Mouse (Mus musculus) 416B (cell line): ENCODE measurements around the gene Atxn2l.
A peak's percentile ranks its signal among the peaks of the same experiment; 100 is the strongest.

Experiments used
- DNase-seq: peaks from one replicate; pipeline ENCODE4 v3.0.0; 2011; ENCODE audit warnings: low read depth

Gene Atxn2l

DNA sequence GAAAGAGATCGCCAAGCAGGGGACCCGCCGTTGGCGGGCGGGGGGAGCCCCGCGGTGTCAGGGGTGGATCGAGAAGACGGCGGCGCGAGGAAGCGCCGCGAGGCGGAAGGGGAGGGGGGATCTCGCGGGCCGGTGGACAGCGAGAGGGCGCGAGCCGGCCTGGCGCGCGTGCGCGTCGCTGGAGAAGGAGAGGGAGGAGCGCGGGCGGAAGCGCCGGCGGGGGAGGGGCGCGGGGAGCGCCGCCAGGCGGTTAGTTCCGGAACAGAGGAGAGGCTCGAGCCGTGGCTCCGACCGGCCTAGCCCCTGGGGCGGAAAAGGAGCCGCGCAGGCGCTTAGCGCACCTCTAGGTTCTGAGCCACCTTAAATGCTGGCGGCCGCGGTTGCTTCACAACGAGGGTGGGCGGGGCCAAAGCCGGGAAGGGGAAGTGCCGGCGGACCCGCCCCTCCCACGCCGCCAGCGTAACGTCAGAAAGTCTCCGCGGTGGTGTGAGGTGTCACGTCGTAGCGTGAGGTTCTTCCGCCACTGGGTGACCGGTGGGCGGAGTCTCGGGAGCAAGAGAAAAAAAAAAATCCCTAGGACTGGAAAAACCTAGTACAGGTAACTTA is at the start of gene Atxn2l:
Gene Atxn2l, minus strand, starts transcription at position 165 of the 606 bp plus-strand sequence.
- DNase-seq = peak; percentile 99

DNA sequence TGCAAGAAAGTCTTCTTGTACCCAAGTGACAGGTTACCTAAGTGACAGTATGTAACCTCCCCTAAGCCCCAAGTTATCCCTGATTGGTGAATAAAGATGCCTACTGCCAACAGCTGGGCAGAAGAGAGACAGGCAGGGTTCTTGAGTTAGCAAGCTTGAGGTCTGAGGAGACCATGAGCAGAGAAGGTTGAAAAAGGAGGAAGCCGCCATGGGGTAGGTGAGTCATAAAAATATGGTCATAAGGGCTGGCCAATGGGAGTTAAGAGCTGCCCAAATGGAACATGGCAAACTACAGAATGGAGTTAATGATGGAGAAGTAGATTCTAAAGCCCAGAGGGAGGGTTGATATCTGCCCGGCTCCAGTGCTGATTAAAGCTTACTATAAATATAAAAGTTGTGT is 42.4 kb upstream of the Atxn2l start:
- peak; percentile 55 for DNase-seq

GRCm38 (mm10) chr7:126541661-126542060 is 38.4 kb upstream of the Atxn2l start:
- no peak for DNase-seq

- peak; percentile 66 for DNase-seq
These were observed 34.8 kb upstream of the Atxn2l start for GRCm38 (mm10) chr7:126537820-126538585.

- DNase-seq = no peak
These were observed 33.2 kb upstream of the Atxn2l start for GRCm38 (mm10) chr7:126536466-126536865.

DNA sequence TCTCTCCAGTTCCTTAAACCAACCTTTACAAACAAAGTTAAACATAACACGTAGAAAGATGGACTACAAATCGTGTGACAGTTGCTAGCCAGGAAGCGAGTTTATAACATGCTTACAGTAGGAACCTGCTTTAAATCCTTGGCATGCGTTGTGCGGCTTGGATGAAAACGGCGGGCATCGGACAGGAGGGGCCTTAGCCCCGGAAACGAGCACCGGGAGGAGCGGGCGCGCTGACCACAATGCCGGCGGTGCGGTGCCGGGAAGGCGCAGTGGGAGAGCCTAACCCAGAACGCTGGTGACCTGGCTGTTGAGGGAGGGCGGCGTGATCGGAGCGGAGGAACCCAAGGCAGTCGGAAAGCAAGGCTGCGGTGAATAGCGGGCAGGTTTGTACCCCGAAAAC is 32.5 kb upstream of the Atxn2l start:
- DNase-seq = no peak

- no peak for DNase-seq
These were observed 30.2 kb upstream of the Atxn2l start for GRCm38 (mm10) chr7:126533434-126533833.

DNA sequence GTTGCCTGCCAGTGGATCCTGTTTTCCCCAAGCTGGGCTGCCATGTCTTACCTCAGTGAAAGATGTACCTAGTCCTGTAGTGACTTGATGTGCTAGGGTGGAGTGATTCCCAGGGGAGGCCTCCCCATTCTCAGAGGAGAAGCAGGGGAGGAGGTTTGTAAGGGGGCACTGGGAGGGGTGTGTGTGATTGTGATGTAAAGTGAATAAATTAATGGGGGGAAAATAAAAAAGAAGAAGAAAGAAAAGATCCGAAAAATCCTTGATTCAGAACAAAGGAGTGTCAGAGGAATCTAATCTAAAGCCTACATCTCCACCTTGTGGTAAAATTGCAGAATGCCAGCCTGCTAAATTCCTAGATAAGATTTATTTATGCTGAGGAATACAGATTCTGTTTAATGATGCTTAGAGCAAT is 24.9 kb upstream of the Atxn2l start:
- peak; percentile 76 for DNase-seq

- DNase-seq = no peak
These were observed 20.1 kb upstream of the Atxn2l start for GRCm38 (mm10) chr7:126523316-126523715.

DNA sequence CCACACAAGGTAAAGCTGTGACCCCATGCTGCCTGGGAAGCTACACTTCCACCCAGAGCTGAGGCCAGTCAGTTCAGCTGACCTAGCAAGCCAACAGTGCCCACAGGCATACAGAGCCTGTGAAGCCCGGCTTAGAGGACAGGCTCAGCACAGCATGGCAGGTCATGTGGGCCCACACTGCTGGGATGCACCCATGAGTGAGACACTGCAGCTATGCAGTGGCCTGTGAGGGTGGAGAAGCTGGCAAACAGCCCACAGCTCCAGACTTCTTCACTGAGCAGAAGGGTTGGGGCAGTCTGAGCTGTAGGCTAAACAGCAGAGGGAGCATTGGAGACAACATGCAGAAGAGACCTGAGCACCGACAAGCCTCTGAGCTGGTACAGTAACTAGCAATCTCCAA is 16.3 kb upstream of the Atxn2l start:
- no peak for DNase-seq

GRCm38 (mm10) chr7:126518261-126518941 is 15.2 kb upstream of the Atxn2l start:
- no peak for DNase-seq

- DNase-seq = peak; percentile 56
These were observed 8.1 kb upstream of the Atxn2l start for GRCm38 (mm10) chr7:126511287-126511686.

GRCm38 (mm10) chr7:126507126-126507778 is 4.0 kb upstream of the Atxn2l start:
- no peak for DNase-seq

GRCm38 (mm10) chr7:126504913-126505312 is 1.7 kb upstream of the Atxn2l start:
- DNase-seq = no peak

DNA sequence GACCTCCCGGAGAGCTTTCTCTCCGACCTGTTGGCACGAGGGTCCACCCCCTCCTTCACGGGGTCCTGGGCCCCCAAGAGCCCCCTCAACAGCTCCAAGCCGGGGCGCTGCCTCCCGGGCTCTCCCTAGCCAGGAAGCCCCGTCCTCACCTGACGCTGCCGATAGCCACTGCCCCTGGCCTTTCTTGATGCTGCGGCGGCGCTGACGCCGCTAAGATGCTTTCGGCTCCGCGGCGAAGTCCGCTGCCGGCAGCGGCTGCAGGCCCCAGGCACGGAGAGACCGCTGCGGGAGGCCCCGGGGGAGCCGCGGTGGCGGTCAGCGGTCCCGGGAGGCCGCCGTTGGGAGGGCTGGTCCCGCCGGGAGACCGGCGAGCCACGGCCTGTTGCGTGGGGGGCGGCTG is 486 bp downstream of the Atxn2l start:
- DNase-seq = no peak

DNA sequence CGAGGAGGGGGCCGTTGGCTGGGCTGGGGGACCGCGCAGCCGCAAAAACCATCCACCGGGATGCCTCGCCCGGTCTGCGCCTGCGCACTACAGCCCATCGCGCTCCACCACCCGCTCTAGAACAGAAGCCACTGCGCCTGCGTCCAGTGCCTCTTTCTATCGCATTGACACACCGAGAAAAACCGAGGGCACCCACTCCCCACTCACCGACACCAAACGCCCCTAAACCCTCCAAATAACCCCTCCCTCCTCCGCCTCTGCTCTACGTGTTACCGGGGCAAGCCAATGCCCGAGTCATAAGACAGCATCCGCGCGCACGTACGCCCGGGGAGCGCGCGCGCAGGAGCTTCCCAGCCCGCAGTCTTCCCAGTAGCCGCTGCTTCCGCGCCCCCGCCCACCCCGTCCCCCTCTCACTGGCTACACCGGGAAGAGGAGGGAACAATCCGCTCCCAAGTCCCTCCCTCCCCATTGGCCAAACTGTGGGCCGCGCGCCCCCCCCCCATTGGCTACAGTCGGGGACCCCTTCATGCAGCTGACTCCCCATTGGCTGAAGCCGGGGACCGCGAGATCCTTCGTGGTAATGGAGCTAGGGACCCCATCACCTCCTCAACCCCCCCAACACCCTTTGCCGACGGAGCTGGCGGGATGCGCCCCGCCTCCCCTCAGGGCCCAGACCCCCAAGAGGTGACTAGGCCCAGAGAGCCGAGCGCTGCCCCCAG is 1.1 kb downstream of the Atxn2l start:
- peak; percentile 98 for DNase-seq

GRCm38 (mm10) chr7:126501684-126502022 is 1.6 kb downstream of the Atxn2l start:
- DNase-seq = no peak

GRCm38 (mm10) chr7:126499416-126499815 is 3.8 kb downstream of the Atxn2l start:
- DNase-seq = no peak

DNA sequence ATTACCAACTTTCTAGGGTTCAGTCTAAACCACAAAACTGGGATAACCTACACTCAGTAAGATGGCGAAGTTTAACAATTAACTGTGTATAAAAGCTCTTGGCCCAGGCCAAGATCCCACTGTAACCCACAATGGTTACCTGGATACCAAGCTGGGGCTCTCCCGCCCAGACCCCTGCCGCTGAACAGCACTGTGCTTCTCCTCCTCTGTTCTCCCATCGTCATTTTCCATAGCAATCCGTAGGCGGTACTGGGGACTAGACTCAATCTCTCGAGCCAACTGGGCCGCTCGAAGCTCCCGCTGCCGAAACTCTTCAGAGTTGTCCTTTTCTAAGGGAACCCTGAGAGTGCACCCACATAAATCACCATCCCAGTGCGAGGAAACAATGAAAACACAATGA is 5.3 kb downstream of the Atxn2l start:
- DNase-seq = no peak

DNA sequence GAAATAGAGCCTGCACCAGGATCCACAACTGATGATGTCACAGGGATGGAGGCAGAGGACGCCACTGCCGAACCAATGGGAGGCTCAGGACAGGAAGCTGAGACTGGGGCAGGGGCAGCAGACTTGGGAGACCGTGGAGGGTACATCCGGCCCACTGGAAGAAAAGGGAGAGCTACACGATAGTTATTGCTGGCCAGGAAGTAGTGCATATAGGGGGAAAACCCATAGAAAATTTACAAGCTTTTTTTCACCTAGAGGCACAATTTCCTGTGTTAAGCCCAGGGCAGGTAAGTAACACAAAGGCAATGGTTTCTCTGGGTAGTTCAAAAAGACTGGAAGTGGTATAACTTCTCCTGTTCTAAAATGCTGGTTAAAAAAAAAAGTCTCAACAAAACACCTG is 6.8 kb downstream of the Atxn2l start:
- DNase-seq = no peak

GRCm38 (mm10) chr7:126494120-126494519 is 9.1 kb downstream of the Atxn2l start:
- DNase-seq = no peak

GRCm38 (mm10) chr7:126491973-126492372 is 11.3 kb downstream of the Atxn2l start:
- DNase-seq = no peak
